Mouse (Mus musculus): ENCODE data around the gene 1110017D15Rik. TPM values are rescaled to one million over a fixed set of nuclear protein-coding genes. Genes with fewer than 3 reads are reported as not detected.
"Not testable (repeated sequence)": the region's sequence is repeated elsewhere in the genome, so short reads cannot be mapped to it uniquely, and the experiment has no call there.

Gene 1110017D15Rik
- total RNA-seq, 4 experiments from 2014 or later, result 3.2 to 5.0 (median 4.6) TPM

DNA sequence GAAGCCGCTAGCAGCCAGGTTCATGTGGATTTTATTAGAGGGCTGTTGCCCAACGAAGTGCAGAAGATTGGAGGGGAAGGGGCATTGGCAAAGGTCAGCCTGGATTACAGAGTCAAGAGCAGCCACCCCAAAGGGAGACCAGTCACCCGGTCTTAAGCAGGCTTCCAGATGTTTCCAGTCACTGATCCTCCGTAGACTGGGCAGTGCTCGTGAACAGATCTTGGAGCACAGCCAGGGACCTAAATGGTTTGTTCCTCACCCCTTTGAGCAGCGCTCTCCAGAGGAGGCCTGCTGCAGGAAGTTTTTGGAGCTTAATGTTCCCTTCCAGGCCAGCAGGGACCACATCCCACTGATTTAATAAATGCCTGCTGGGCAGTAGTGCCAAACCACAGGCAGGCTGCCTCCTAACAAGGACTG, 35.5 kb downstream of the 1110017D15Rik start:
- DNase-seq (ENCODE audit: low spot score in 2 of 2), result peak in 1 of 2 experiments; percentile 39

GRCm38 (mm10) chr4:41480254-41480653, 36.9 kb downstream of the 1110017D15Rik start:
- DNase-seq (ENCODE audit: low spot score in 2 of 2), result no peak

DNA sequence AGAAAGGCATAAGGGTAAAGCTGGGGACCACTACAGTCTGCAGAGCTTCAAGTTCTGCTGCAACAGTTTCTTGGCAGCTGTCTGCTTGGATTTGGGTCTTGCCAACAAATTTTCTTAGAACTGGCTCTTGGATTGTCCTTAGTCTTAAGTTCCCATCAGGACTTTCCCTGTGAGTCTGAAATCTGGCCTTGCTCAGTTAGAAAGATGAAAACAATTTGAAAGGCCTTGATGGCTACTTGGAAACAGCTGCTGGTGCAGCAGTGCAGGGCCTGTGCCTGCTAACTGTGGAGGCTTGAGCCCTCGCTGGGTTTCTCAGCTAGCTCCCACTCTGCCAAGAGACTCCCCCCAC, 37.7 kb downstream of the 1110017D15Rik start:
- no peak for DNase-seq (ENCODE audit: low spot score in 2 of 2)

- DNase-seq (ENCODE audit: low spot score in 2 of 2), result no peak
Observed at GRCm38 (mm10) chr4:41478751-41479455, 38.2 kb downstream of the 1110017D15Rik start.

- DNase-seq (ENCODE audit: low spot score in 2 of 2), result no peak
Observed at GRCm38 (mm10) chr4:41477648-41478160, 39.4 kb downstream of the 1110017D15Rik start.

- no peak for DNase-seq (ENCODE audit: low spot score in 2 of 2)
Observed at GRCm38 (mm10) chr4:41471384-41471689, 45.8 kb downstream of the 1110017D15Rik start.

- peak; percentile 55 to 59 for DNase-seq (ENCODE audit: low spot score in 2 of 2)
Observed at GRCm38 (mm10) chr4:41470684-41471383, 46.3 kb downstream of the 1110017D15Rik start.

DNA sequence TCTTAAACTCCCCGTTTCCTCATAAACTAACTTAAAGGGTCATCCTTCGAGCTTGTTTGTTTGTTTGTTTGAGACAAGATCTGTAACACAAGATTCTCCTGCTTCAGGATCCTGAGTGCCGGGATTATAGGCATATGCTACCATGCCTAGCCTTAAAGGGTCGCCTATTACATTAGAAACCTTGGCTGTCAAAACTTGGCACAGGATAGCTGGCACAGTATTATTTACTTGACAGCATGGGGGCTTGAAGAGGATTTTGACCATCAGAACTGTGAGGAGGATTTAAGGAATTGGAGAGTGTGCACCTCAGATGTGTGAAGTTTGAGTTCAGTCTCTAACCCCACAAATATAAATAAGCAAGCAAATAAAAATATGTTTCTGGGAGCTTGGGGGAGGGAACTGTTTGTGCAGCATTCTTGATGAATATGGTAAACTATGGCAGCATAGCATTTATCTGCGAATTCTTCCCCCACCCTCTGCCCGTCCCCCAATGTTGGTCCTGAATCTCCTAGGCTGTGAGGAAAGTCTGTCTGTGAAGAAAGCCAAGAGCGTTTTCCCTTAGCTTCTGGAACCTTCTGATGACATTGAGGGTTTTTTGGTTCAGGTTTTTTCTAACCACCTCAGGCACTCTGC, 47.0 kb downstream of the 1110017D15Rik start:
- DNase-seq (ENCODE audit: low spot score in 2 of 2), result no peak

- no peak for DNase-seq (ENCODE audit: low spot score in 2 of 2)
Observed at GRCm38 (mm10) chr4:41469199-41469598, 47.9 kb downstream of the 1110017D15Rik start.

DNA sequence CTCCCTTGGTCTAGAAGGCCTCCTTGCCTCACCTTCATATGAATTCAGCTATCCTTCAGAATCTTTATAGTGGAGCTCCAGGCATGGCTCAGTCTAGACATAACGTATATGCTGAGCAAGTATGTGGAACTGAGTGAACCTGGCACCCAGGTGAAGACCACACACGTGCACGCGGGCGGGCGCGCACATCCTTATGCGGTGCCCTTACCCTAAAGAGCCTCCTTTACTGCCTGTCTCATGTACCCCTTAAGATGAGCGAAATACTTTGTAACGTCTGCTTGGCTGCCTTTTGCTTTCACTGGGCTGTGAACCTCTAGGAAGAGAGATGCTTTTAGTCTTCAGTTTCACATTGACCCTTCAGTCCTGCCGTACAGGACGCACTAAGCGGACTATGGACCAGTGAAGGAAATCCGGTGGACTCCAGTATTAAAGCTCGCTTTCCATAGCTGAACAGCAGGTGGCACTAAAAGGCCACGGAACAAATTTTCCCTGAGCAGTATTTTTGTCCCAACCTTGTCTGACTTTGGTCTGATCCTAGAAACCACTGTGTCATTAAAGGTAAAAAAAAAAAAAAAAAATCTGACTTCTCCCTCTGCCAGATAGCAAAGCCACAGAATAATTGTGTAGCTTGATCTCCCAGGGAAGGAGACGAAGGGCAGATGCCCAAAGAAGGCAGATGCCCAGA, 48.6 kb downstream of the 1110017D15Rik start:
- peak; percentile 36 to 68 for DNase-seq (ENCODE audit: low spot score in 2 of 2)

GRCm38 (mm10) chr4:41465287-41465665, 51.9 kb downstream of the 1110017D15Rik start:
- peak in 1 of 2 experiments; percentile 21 for DNase-seq (ENCODE audit: low spot score in 2 of 2)

DNA sequence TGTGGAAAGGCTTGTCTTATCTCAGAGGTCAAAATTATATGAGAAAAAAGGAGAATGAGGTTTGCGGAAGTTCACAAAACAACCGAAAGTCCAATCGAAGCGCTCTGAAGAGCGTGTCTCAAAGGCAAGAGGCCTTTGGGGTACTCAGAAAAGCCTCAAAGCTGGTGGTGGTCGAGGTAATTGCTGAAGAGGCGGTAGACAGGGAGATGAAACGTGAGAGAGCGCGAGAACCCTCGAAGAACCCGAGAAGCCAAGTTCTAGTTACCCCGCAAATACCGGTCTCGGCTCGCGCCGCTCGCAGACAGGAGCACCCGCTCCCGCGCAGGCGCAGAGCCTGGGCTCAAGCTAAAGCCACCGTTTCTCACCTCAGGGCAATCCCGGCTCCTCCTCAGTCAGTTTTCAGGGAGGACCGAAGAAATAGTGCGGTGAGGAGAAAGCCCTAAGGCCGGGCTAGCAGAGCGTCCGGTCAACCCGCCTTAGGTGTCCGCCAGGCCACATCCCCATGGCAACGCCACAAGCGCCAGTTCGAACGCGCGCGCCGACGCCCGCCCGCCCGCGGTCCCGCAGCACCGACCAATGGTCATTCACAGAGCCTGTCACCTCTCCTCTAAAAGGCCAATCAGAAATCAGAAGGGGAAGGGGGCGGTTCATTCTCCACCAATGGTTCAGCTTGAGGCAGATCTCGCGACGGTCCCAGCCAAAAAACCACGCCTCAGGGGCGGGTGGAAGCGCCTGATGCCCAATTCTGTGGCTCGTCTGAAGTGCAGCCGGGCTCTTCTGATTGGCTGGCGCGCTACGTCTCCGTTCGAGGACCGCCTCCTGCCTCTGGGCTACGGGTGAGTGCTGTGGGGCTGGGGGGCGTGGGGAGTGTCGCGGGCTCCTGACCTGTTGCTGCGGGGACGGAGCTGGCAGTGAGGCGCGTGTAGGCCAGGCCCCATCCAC, 52.5 kb downstream of the 1110017D15Rik start, which contains the start of the genes Kif24 and Nudt2:
Gene Kif24 (minus strand): TSS at position 543 of the 942 bp plus-strand sequence.
Gene Nudt2 (plus strand): TSS at position 807 of the 942 bp plus-strand sequence.
- DNase-seq (ENCODE audit: low spot score in 2 of 2), result peak; percentile 97 to 99

DNA sequence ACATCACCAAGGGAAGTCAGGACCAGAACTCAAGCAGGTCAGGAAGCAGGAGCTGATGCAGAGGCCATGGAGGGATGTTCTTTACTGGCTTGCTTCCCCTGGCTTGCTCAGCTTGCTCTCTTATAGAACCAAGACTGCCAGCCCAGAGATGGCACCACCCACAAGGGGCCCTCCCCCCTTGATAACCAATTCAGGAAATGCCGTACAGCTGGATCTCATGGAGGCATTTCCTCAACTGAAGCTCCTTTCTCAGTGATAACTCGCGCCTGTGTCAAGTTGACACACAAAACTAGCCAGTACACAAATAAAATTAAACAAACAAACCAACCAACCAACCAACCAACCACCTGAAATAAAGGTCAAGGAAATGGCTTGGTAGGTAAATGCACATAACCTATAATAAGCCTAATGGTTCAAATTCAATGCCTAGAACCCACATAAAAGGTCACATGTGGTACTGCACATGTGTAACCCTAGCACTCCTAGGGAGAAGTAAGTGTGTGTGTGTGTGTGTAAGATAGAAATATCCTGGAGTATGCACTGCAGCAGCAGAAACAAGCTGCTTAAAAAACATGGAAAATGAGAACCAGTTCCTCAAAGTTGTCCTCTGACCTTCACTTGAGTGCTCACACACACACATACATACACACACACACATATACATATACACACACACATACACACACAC, 53.9 kb downstream of the 1110017D15Rik start:
- DNase-seq (ENCODE audit: low spot score in 2 of 2), result not testable (repeated sequence)

DNA sequence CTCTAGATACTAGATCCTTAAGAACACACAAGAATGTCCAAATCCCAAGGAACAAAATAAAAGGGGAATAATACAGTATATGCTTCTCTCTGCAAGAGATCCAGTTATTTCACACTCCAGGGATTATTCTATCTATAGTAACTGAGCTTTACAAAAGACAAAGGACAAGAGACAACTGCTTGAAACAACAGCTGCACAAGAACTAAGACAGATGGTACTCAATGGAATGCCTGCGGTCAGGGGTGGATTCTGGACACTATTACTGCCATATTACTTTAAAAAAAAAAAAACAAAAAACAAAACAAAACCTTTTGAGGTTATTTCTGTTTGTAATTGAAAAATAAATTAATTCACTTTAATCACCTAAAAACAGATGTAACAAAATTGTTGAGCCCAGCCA, 56.4 kb downstream of the 1110017D15Rik start:
- no peak for DNase-seq (ENCODE audit: low spot score in 2 of 2)

Other genes with a start within 250 kb of the 1110017D15Rik start
- 10 to 100 TPM; 45.8 to 58.7 (median 50.2) TPM for gene Ubap2, start 242.2 kb downstream of the 1110017D15Rik start, total RNA-seq (2022)
- 10 to 100 TPM; 35.5 to 42.6 (median 39.6) TPM for gene Dcaf12, start 202.4 kb downstream of the 1110017D15Rik start, total RNA-seq (2022)
- gene Ubap1, start 168.3 kb downstream of the 1110017D15Rik start, total RNA-seq (2022), result 10 to 100 TPM; 42.1 to 48.0 (median 44.9) TPM
- 1 to 10 TPM in 3 of 4 experiments, under 1 TPM in 1; 0.97 to 1.9 (median 1.7) TPM for gene Kif24, start 52.4 kb downstream of the 1110017D15Rik start, total RNA-seq (2022)
- 10 to 100 TPM; 26.1 to 31.0 (median 29.8) TPM for gene Nudt2, start 52.2 kb downstream of the 1110017D15Rik start, total RNA-seq (2022)
- gene AI464131, start 14.3 kb downstream of the 1110017D15Rik start, total RNA-seq (2022), result 10 to 100 TPM; 19.3 to 32.8 (median 26.6) TPM
- 100 to 1,000 TPM; 152 to 178 (median 165) TPM for gene Fam219a, start 52.2 kb upstream of the 1110017D15Rik start, total RNA-seq (2022)
- 1 to 10 TPM; 3.6 to 8.4 (median 5.9) TPM for gene Dnaic1, start 52.4 kb upstream of the 1110017D15Rik start, total RNA-seq (2022)
- gene Enho, start 123.0 kb upstream of the 1110017D15Rik start, total RNA-seq (2022), result 10 to 100 TPM; 51.7 to 56.4 (median 54.1) TPM
- 10 to 100 TPM; 84.3 to 93.9 (median 90.2) TPM for gene Cntfr, start 179.8 kb upstream of the 1110017D15Rik start, total RNA-seq (2022)
- 10 to 100 TPM; 39.9 to 44.4 (median 41.6) TPM for gene Il11ra1, start 182.7 kb upstream of the 1110017D15Rik start, total RNA-seq (2022)
- 10 to 100 TPM; 25.7 to 31.7 (median 30.2) TPM for gene Rpp25l, start 196.2 kb upstream of the 1110017D15Rik start, total RNA-seq (2022)
- 100 to 1,000 TPM; 141 to 156 (median 152) TPM for gene Dctn3, start 205.8 kb upstream of the 1110017D15Rik start, total RNA-seq (2022)
- not detected for gene Arid3c, start 213.8 kb upstream of the 1110017D15Rik start, total RNA-seq (2022)
- 10 to 100 TPM; 52.0 to 67.1 (median 53.6) TPM for gene Galt, start 237.9 kb upstream of the 1110017D15Rik start, total RNA-seq (2022)
- gene Sigmar1, start 238.8 kb upstream of the 1110017D15Rik start, total RNA-seq (2022), result 10 to 100 TPM; 37.7 to 46.8 (median 40.6) TPM

All from layer of hippocampus, adult 8-10 months (tissue).